Mouse (Mus musculus) C2C12 (cell line): ENCODE results near the gene Ube2l3. TPM values are rescaled to one million over a fixed set of nuclear protein-coding genes. Genes with fewer than 3 reads are reported as not detected.
"Not testable (repeated sequence)": the region's sequence is repeated elsewhere in the genome, so short reads cannot be mapped to it uniquely, and the experiment has no call there.

Experiments
- H3K27me3 ChIP-seq: one replicate; pipeline ENCODE4 v1.6.1; 2011; ENCODE audit not compliant: control insufficient read depth, insufficient read depth, insufficient read length
- H3K36me3 ChIP-seq: one replicate; pipeline ENCODE4 v1.6.1; 2011; ENCODE audit not compliant: control insufficient read depth, insufficient read depth
- H3K4me3 ChIP-seq: one replicate; pipeline ENCODE4 v1.5.1; 2011; ENCODE audit warnings: mild to moderate bottlenecking, control low read depth; ENCODE audit not compliant: poor library complexity, insufficient read depth, severe bottlenecking
- H3K79me2 ChIP-seq: one replicate; pipeline ENCODE4 v1.6.1; 2011; ENCODE audit not compliant: control insufficient read depth, insufficient read depth
- H3K79me3 ChIP-seq: one replicate; pipeline ENCODE4 v1.6.1; 2011; ENCODE audit warnings: low read depth, control low read depth
- H3ac ChIP-seq: one replicate; pipeline ENCODE3; 2011; ENCODE audit warnings: low read depth; ENCODE audit not compliant: control insufficient read depth, insufficient read length
- CEBPB ChIP-seq: IDR thresholded peaks from one replicate; pipeline ENCODE4 v1.6.1; 2011; ENCODE audit warnings: low read depth, mild to moderate bottlenecking, control low read depth, moderate library complexity
- CTCF ChIP-seq: IDR thresholded peaks from one replicate; pipeline ENCODE4 v1.5.1; 2011; ENCODE audit not compliant: control insufficient read depth, insufficient read depth, insufficient read length
- FOSL1 ChIP-seq: IDR thresholded peaks from one replicate; pipeline ENCODE4 v1.8.0; 2011; ENCODE audit warnings: mild to moderate bottlenecking, low read length; ENCODE audit not compliant: poor library complexity, insufficient read depth, severe bottlenecking
- MAX ChIP-seq: IDR thresholded peaks from one replicate; pipeline ENCODE4 v1.6.1; 2011; ENCODE audit warnings: mild to moderate bottlenecking, control low read depth
- MYOD1 ChIP-seq: IDR thresholded peaks from one replicate; pipeline ENCODE4 v1.6.1; 2011; ENCODE audit warnings: low read depth; ENCODE audit not compliant: control insufficient read depth, insufficient read length
- MYOG ChIP-seq: IDR thresholded peaks from one replicate; pipeline ENCODE4 v1.6.1; 2011; ENCODE audit not compliant: control insufficient read depth, insufficient read length; ENCODE audit errors: extremely low read depth
- USF1 ChIP-seq: IDR thresholded peaks from one replicate; pipeline ENCODE4 v1.6.1; 2011; ENCODE audit warnings: low read depth, mild to moderate bottlenecking, control low read depth, moderate library complexity
- polyA plus RNA-seq: library from polyadenylated mRNA; unstranded; fragments of >200 nt; fragmentation: generic; extraction: Trizol; gene quantifications from one replicate; pipeline ENCODE4 v1.2.1, GENCODE M21; 2012; ENCODE audit warnings: missing spikeins

Ube2l3 gene
- polyA plus RNA-seq, 1 experiment = 135 TPM

DNA sequence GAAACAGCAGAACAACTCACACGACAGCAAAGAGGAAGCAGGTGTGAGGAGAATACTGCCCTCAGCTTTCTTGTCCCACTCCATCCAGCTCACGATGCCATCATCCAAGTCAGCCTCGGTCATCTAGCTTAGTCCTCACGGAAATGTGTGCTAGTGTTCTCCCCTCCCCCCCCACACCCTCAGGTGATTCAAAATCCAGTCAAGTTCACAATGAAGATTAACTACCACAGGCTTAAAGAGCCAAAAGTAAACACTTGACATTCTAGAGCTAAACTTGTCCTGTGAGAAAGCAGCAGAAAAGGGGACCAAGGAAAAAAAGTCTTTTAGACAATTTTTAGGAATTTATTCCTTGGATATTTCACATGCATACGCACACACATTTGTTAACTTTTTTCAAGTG, 34.4 kb downstream of the Ube2l3 start:
- H3K36me3 ChIP-seq = peaks cover 73% of the 10 kb centered on the region
- peaks cover 70% of the 10 kb centered on the region for H3K79me3 ChIP-seq
- H3K4me3 ChIP-seq = no peak overlapping the region
- H3ac ChIP-seq = no peak overlapping the region
- H3K79me2 ChIP-seq = peaks cover 100% of the 10 kb centered on the region
- TF ChIP-seq MYOD1 (no peak), FOSL1 (no peak), CTCF (no peak), USF1 (no peak), CEBPB (no peak), MAX (no peak), MYOG (no peak)
- H3K27me3 ChIP-seq = no peaks in the 10 kb centered on the region

DNA sequence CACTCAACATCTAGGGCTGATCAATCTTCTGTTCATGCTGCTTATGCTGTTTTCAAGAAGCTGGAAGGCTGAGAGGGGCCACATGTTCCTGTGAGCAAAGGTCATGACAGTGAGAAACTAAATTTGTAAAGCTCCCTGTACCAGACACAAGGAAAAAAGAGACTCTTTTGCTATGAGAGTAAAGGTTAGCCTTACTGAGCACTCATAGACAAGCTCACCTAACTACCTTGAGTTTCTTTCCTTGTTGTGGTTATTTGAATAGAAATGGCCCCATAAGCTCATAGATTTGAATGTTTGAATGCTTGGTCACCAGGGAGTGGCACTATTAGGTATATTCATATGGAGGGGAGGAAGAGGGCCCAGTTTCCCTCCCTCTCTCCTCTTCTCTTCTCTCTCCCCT, 35.3 kb downstream of the Ube2l3 start:
- Histone ChIP-seq H3K79me3 (peaks cover 63% of the 10 kb centered on the region), H3K36me3 (peaks cover 70% of the 10 kb centered on the region), H3K4me3 (no peak overlapping the region), H3K27me3 (no peaks in the 10 kb centered on the region), H3ac (no peak overlapping the region), H3K79me2 (peaks cover 100% of the 10 kb centered on the region)
- TF ChIP-seq CTCF (no peak), USF1 (no peak), MAX (no peak), MYOG (no peak), MYOD1 (no peak), CEBPB (no peak), FOSL1 (no peak)

DNA sequence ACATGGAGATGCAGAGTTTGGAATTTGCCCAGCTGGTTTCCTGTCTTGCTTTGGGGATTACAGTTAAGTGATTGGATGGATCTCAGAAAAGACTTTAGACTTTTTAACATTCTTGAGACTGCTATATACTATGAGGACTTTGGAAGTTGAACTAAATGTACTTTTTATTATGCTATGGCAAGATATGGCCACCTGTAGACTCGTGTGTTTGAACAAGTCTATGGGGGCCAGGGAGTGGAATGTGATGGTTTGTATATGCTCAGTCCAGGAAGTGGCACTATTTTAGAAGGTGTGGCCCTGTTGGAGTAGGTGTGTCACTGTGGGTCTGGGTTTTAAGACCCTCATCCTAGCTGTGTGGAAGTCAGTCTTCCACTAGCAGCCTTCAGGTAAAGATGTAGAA, 37.0 kb downstream of the Ube2l3 start:
- not testable (repeated sequence) for H3ac ChIP-seq, H3K4me3 ChIP-seq, H3K27me3 ChIP-seq
- Histone ChIP-seq H3K36me3 (peaks cover 65% of the 10 kb centered on the region), H3K79me2 (peaks cover 99% of the 10 kb centered on the region), H3K79me3 (peaks cover 56% of the 10 kb centered on the region)

DNA sequence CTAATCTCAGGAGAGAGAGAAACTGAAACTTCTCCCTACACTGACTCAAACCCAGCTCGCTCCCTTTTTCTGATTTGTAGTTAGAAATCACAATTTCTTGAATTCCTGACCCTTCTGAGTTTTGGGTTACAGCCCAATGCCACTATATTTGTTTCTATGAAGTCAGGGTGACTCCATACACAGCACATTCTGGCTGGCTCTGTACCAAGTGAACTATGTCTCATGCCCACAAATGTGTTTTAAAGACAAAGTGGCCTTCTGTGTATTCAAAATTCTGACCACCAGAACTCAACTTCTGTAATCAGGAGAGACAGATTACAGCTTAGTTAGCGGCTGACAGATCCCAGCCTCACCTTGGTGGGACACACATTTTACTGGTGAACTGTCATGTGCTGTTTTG, 48.1 kb downstream of the Ube2l3 start:
- no peak overlapping the region for H3K4me3 ChIP-seq
- peaks cover 9% of the 10 kb centered on the region for H3K79me3 ChIP-seq
- H3K36me3 ChIP-seq = peaks cover 66% of the 10 kb centered on the region
- no peak for TF ChIP-seq MYOD1
- no peak for TF ChIP-seq USF1
- no peak for TF ChIP-seq MYOG
- no peak for TF ChIP-seq MAX
- TF ChIP-seq CEBPB = no peak
- TF ChIP-seq FOSL1 = no peak
- no peak for TF ChIP-seq CTCF
- H3K79me2 ChIP-seq = peaks cover 27% of the 10 kb centered on the region
- no peaks in the 10 kb centered on the region for H3K27me3 ChIP-seq
- no peak overlapping the region for H3ac ChIP-seq

DNA sequence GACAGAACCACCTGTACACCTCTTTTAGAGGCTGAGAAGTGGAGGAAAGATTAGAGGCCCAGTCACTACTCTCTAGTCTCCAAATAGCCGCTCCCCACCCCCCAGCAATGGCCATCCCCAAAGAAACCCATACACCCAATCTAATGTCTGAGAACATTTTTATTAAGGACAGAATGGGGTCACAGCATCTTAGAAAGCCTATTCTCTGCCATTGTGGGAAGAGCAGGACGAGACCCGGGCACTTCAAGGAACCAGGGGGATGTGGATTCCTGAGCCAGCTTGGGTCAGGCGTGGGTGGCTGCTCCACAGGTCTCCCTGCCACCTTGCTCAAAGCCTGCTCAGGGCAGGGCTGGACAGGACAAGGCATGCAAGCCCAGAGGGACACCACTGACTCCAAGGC, 50.6 kb downstream of the Ube2l3 start:
- Histone ChIP-seq H3K79me2 (peaks cover 7% of the 10 kb centered on the region), H3K4me3 (no peak overlapping the region), H3K27me3 (no peaks in the 10 kb centered on the region), H3K36me3 (peaks cover 42% of the 10 kb centered on the region), H3K79me3 (peaks cover 2% of the 10 kb centered on the region), H3ac (no peak overlapping the region)
- no peak for TF ChIP-seq CEBPB
- no peak for TF ChIP-seq MAX
- no peak for TF ChIP-seq FOSL1
- no peak for TF ChIP-seq MYOG
- TF ChIP-seq USF1 = no peak
- TF ChIP-seq CTCF = no peak
- no peak for TF ChIP-seq MYOD1

DNA sequence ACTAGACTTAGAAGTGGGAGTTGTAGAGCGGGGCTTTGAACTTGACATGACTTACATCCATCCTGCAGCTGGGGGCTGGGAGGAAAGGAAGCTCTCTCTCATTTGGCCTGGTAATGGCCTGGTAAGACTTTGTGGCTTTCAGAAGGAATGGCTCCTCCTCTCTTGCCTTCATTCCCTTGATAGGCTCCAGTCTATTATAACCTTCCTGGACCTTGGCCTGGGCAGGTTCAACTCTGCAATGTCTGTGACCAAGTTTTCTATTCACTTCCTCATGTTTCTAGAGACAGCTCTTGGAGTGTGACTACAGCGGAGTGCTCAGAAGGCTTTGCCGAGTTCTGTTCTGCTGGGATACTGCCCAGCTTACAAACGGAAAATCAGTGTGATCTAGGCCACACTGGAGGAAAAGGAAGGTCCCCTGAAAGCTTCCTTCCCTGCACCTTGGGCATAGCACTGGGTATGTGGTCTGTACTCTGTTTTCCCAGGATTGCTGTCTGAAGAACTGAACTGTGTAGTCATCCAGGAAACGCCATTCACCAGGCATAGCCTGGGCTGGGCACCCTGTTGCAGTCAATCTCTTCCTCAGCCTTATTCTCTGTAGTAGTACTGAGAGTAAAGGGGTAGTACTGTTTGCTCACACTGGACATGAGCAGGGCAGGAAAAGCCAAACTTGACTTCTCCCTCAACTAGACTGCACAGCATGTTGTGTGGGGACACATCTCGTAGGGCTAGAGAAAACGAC, 51.8 kb downstream of the Ube2l3 start:
- Histone ChIP-seq H3K36me3 (peaks cover 34% of the 10 kb centered on the region), H3K79me3 (no peaks in the 10 kb centered on the region)

More for the DNA sequence above, 51.8 kb downstream of the Ube2l3 start:
- H3K79me2 ChIP-seq = no peaks in the 10 kb centered on the region
- TF ChIP-seq MYOG (no peak), CEBPB (no peak), USF1 (no peak), CTCF (no peak), MAX (no peak), MYOD1 (no peak), FOSL1 (no peak)
- no peaks in the 10 kb centered on the region for H3K27me3 ChIP-seq
- H3K4me3 ChIP-seq = no peak overlapping the region
- no peak overlapping the region for H3ac ChIP-seq
